Mouse (Mus musculus) cerebellum, postnatal 10 days (tissue): ENCODE results near the gene Atp2c2.

Source experiments
- DNase-seq, 2 experiments: peaks; one replicate each; pipeline ENCODE4 v3.0.0; 2021; ENCODE audit warnings: mixed read lengths in 2 of 2

The Atp2c2 gene

DNA sequence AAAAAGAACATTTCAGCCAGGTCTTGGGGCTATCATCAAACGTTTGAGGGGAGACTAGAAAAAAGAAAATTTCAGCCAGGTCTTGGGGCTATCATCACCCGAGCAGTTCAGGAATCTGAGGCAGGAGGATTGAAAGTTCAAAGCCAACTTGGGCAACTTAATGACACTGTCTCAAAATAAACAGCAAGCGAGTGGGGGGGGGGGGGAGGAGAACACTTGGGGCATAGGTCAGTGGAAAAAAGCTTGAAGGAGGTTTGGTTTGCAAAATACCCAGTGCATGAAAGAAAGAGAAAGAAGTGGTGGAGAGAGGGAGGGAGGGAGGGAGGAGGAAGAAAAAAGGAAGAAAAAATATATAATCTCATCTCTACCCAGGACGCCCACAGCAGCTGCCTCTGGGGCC is 87.5 kb downstream of the Atp2c2 start:
- DNase-seq: no peak

DNA sequence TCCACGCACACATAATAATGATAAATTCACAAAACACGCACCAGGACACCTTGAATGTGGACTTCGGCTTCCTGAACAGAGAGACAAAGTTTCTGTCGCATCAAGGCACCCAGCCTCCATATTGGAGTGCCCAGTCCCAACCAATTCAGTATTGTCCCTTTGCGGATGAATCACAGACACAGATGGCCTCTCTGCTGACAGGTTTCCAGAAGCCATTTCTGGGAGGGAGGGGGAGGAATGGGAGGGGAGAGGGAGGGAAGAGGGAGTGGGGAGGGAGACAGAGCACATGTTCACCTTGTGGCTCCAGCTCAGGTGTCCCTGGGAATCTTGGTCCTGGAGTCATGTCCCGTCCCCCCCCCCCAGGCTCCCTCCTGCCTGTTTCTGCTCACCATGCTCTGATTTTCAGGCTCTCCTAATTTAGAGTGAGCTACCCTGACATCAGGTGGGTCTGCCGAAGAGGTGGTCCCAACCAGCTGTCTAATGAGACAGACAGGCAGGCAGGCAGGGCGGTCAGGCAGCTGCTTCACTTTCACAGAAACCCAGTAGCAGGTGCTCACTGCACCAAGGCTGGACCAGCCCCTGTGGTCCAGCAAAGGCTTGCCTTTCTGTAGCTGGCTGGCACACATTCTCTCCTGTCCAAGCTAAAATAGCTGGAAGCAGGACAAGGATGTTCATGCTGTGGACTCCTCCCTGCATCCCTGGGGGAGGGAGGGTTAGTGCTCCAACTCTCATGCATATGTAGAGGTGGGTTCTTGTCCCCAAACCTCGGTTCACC is 89.0 kb downstream of the Atp2c2 start:
- DNase-seq: peak; percentile 83 to 86

DNA sequence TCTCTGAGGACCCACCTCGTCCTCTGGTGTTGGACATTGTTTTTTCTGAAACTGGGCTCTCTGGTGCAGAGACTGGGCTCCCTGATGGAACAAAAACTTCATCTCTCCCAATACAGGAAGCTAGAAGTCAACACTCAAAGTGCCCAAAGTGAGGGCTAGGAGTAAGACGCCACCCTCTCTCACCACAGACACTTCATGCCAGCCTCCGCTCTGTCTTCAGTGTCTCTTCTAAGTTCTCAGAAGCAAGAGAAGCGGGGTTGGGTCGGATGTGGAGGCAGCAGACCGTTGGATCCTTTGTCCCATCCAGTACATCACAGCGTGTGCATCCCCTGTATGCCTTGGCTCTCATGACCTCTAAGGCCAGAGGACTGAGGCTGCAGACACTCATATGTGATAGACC is 89.8 kb downstream of the Atp2c2 start:
- DNase-seq: no peak

DNA sequence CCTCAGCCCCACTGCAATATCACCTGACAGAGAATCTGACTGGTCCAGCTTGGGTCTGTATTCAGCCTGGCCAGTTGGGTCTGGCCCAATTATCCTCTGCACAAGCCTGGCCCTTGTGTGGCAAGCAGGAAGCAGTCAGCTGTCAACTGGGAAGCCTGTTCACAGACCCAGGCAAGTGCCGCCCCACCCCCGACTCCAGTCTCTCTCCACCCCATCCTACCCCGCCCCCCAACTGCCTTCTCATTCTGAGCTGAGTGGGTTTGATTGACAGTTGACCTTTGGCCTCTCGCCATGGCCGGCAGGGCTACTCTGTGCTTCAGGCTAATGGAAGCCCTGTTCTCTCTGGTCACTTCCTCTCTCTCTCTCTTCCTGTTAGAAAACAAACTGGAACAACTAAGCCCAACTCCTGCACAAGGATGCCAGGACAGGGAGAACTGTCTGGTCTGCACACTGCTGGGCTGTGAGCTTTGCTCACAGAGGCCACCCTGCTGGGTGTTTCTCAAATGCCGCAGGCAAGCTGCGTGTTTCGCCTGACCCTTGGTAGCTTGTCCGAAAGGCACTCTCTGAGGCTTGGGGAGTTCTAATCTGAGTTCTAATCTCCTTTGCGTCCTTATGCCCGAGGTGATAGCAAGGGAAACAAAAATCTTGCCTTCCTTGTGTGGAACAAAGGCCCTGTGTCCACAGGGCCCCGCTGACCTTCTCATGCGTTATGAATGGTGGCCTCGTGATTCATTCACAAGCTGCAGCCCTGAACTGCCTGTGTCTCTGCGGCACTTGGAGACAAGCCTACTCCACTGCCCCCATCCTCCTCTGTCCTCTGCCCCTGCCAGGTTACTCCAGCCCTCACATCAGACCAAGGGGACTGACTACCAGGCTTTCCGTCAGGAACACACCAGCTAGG is 92.2 kb downstream of the Atp2c2 start:
- DNase-seq: peak; percentile 82

DNA sequence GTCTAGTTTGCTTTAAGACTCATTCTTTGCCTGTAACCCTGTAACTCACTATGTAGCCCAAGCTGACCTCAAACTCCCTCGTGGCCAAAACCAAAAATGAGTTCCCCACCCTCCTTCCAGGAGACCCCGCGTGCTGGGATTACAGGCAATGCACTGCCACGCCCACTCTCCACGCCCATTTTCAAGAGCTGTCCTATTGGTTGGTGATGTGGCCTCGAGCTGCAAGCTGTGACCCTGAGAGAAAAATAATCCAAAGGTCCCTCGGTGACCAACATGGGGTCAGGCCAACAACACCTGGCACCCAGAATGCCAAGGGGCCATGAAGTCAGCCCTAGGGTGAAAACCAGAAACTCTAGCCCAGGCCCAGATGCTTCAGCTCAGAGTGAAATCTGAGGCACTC is 94.9 kb downstream of the Atp2c2 start:
- no peak for DNase-seq

DNA sequence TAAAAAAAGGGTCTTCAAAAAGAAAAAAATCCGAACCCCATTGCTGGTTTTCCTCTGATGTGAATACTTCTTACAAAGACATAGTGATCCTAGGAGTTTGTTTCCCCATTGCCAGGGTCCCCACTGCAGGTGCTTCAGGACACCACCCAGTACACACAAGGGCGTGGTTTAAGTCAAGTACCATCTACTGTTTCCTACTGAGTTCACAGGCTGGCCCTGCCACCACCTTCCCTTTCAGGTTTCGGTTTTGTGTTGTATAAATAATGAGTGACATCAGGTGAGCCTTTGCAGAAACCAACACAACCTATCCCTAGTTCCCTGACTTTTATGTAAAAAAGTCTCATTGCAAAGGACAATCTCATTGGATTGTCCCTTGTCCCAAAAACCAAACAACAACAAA is 95.8 kb downstream of the Atp2c2 start:
- DNase-seq: no peak

DNA sequence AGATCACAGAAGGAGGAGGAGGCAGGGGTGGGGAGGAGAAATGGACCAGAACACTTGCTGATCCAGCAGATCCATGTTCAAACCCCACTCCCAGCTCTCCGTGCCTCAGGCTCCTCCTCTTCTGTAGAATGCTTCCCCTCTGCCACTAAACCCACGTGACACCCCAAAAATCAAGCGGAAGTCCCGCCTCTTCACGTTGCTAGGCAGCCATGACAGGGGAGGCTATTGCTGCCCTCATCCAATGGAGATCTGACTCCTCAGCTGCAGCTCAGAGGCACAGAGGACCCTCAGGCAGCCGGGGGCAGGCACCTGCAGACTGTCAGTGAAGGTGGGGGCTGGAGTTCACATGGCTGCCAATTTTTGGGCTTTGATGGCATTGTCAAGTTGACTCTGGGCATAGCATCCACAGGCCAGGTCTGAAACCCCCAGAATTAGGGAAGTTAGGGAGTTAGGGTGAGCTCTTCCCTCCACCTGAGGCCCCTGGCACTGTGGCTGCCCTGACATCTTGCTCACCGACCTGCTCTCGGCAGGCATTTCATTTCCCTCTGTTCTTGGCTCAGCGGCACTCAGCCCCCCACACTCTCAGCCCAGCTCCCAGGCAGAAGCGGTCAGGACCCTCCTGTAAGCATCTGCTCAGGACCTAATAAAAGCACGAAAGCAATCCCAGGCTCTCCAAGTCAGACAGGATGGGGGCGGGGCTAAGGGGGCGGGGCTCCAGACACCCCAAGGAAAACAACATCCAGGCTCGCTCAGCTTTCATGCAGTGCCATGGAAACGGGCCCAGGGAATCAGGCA is 98.6 kb downstream of the Atp2c2 start:
- peak; percentile 70 to 71 for DNase-seq

DNA sequence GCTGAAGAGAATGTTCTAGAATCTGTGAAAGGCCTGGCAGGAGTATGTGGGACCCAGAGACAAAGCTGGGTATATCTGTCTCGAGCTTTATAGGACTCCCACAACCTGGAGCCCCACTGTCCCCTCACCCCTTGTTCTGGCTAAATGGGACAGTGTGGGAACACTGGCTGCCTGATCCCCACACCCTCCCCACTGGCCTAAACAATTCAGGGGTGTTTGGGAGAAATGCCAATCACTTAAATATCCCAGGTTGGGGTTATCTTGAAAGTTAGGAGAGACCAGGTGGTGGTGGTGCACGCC is 99.1 kb downstream of the Atp2c2 start:
- DNase-seq: no peak

DNA sequence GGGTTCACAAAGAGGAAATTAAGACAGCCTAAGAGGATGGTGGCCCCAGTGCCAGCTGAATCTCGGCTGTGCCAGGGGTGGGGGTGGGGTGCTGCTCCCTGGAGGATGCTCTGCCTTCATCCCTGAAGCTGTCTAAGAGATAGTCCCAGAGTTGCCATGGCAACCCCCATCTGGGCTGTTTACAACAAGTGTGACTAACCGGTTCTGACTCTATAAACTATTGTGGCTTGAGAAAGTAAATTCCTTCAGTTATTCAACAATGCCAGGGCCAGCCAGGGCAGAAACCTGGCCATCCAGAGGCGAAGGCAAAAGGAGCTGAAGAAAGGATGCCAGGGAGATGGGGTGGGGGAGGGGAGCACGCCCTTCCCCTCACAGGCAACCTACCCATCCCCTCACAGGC is 101.4 kb downstream of the Atp2c2 start:
- peak in 1 of 2 experiments; percentile 42 for DNase-seq

DNA sequence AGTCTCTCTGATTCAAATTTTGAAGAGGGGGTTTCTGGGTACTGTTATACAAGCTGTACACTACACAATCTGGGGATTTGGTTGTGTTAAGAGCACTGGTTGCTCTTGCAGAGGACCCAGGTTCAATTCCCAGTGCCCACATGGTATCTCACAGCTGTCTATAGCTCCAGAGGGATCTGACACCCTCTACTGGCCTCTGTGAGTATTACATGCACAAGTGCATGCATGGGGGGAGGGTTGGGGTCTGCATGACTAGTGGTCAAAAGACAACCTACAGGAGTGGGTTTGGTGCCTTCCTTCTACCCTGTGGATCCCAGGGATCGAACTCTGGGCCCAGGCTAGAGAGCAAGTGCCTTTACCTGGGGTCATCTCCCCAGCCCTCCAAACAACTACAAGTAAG is 102.8 kb downstream of the Atp2c2 start:
- DNase-seq: no peak

DNA sequence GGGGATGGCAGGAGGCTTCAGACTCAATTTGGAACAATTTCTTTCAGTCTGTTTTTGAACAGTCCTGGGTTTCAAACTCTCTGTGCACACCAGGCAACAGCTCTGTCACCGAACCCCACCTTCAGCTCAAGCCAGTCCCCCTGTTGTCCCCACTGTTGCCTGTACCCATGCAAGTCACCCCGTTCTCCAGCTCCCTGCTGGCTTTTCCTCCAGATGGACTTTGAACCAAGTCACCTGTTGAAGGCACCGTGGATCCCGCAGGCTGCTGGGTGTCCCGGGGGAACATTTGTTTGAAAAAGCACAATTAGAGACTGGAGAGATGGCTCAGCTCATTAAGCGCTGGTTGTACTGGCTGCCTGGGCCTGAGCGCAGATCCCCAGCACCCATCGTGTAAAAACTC is 105.5 kb downstream of the Atp2c2 start:
- DNase-seq: no peak

DNA sequence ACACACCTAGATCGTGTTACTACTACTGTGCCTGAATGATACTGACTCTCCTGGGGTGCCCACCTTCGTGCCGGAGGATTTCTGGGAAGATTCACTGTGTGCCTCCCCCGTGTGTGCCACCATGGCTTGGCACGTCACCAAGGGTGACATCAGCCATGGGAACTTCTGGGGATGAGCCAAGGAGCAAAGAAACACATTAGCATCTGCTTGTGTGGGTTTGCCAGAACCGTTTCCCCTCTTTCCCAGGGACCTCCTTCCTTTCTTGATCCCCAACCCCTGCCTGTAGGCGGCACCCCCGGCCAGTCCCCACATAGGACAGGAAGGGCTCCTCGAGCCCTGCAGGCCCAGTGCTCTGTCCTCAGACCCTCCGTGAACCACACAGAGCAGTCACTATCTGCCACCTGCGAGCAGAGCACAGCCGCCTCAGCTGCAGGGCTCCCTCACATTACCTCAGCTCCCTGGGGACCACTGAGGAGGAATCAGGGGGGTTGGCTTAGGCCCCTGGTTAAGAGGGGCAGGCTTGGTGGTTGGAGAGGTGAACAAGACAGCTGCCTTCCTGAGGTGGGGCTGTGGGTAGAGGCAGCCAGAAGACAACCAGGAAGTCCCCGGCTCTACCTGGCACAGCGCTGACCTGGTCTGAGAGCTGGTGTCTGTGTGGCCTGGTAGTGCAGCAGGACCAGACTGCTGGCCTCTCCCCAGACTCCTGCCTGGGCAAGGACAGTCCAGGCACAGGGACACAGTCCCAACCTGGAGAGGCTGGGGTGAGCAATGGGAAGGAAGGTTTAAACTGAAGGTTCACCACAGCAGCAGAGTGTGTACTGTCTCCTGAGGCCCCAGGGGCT is 106.8 kb downstream of the Atp2c2 start:
- peak; percentile 84 to 86 for DNase-seq
